Mouse (Mus musculus) testis, adult 2 months (tissue): ENCODE data around the gene Fam78a. TPM values are rescaled to one million over a fixed set of nuclear protein-coding genes. Genes with fewer than 3 reads are reported as not detected.

Source experiments
- H3K27ac ChIP-seq: fragments of 200-500 bp; 2 replicates; pipeline ENCODE4 v1.5.1; 2012; ENCODE audit warnings: low read depth, low read length; ENCODE audit not compliant: control insufficient read depth, insufficient read depth
- H3K27me3 ChIP-seq: fragments of 200-500 bp; 2 replicates; pipeline ENCODE4 v1.6.1; 2012; ENCODE audit warnings: mild to moderate bottlenecking, low read length, moderate library complexity; ENCODE audit not compliant: control insufficient read depth, insufficient read depth
- H3K36me3 ChIP-seq: fragments of 200-500 bp; 2 replicates; pipeline ENCODE4 v1.6.1; 2012; ENCODE audit warnings: mild to moderate bottlenecking, low read length; ENCODE audit not compliant: control insufficient read depth, insufficient read depth
- H3K4me1 ChIP-seq: fragments of 200-500 bp; 2 replicates; pipeline ENCODE4 v1.6.1; 2012; ENCODE audit warnings: low read length; ENCODE audit not compliant: control insufficient read depth, insufficient read depth
- H3K4me3 ChIP-seq: fragments of 200-500 bp; 2 replicates; pipeline ENCODE4 v1.5.1; 2012; ENCODE audit warnings: low read depth, mild to moderate bottlenecking, low read length, moderate library complexity, mixed read lengths; ENCODE audit not compliant: control insufficient read depth
- CTCF ChIP-seq: fragments of 200-500 bp; IDR thresholded peaks from 2 replicates; pipeline ENCODE4 v1.5.1; 2012; ENCODE audit warnings: low read depth, mild to moderate bottlenecking, inconsistent platforms, low read length, moderate library complexity; ENCODE audit not compliant: control insufficient read depth, insufficient read depth, insufficient replicate concordance
- POLR2A ChIP-seq: fragments of 200-500 bp; IDR thresholded peaks from 2 replicates; pipeline ENCODE4 v1.6.1; 2012; ENCODE audit warnings: low read depth, mild to moderate bottlenecking, inconsistent platforms, low read length, moderate library complexity; ENCODE audit not compliant: control insufficient read depth
- polyA plus RNA-seq: library from polyadenylated mRNA; depleted of rRNA; stranded (reverse); fragments of >200 nt; gene quantifications from 2 replicates; pipeline ENCODE4 v1.2.3, GENCODE M21; 2012; rRNA removed

The Fam78a gene
- polyA plus RNA-seq, result 276 and 286 TPM in 2 replicates

DNA sequence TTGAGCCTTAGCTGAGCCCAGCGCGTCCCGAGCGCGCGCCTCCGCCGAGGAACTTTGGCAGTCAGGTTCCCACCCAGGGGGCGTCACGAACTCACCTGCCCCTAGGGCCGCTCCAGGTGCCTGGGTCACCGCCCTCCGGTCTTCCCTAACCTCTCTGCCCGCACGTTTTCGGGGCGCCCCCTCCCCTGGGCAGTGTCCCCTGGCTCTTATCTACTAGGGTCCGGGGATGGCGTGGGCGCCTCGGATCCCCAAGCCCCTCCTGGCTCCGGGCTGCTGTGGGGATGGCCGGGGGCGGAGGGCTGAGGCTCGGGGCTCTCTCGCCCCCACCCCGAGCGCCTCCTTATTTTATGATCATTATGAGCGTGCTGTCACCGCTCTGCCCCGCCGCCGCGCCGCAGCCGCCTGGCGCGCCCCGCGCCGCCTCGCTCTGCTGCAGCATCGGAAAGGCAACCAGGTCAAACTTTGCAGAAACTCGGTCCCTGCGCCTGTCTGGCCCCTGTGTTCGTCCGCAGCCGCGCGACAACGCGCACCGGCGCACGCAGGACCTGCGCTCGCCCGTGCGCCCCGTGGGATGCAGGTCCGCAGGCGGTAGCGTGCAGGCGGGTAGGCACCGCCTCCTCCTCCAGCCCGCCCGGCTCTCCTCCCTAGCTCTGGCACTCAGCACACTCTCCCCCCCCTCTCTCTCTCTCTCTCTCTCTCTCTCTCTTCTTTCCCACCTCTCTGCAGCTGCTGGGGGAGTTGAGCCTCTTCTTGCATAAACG lies at the start of gene Fam78a:
TSS of gene Fam78a (minus strand) at position 747 of the 761 bp plus-strand sequence.
- TF ChIP-seq POLR2A, result no peak
- peaks cover 28% of the 10 kb centered on the region for H3K4me1 ChIP-seq

DNA sequence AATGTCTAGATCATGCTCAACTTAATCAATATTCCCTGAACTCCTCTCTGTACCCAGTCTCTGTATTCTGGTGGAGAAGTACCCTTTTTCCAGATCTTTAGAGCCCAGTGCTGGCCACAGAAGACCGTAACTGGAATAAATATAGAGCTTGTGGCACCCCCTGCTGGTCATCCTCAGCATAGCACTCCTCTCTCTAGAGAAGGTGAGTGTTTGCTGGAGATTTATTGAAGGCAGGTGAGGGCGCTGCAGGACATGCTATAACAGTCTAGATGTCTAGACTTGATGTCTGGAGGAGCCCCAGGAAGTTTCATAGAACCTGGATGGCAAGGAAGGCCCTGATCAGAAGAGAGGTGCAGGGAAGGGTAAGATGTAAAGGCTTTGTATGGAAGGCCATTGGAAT lies 49.4 kb upstream of the Fam78a start:
- Histone ChIP-seq H3K27ac (no peak overlapping the region), H3K4me3 (no peak overlapping the region), H3K27me3 (no peaks in the 10 kb centered on the region), H3K36me3 (no peaks in the 10 kb centered on the region), H3K4me1 (no peaks in the 10 kb centered on the region; the same call in 1 of the 2 replicates)
- TF ChIP-seq POLR2A (no peak), CTCF (peak; percentile 48; the same call in 1 of the 2 replicates)

More for the DNA sequence above, at the start of gene Fam78a:
- peak within 1 kb of the TSS; percentile 83 for H3K27ac ChIP-seq
- H3K4me3 ChIP-seq, result peak within 1 kb of the TSS; percentile 76
- H3K36me3 ChIP-seq, result no peaks in the 10 kb centered on the region
- no peaks in the 10 kb centered on the region for H3K27me3 ChIP-seq

GRCm38 (mm10) chr2:32132567-32132992 lies 47.9 kb upstream of the Fam78a start:
- no peaks in the 10 kb centered on the region for H3K36me3 ChIP-seq
- H3K4me1 ChIP-seq, result peaks cover 3% of the 10 kb centered on the region
- TF ChIP-seq POLR2A (0 out of 2 replicates have a peak, but pooled peaks have one; percentile 36), CTCF (no peak)
- H3K27ac ChIP-seq, result no peak overlapping the region
- H3K27me3 ChIP-seq, result no peaks in the 10 kb centered on the region
- H3K4me3 ChIP-seq, result peak overlapping the region; percentile 24; the same call in 1 of the 2 replicates

- no peak overlapping the region for H3K4me3 ChIP-seq
- H3K27ac ChIP-seq, result no peak overlapping the region; the same call in 1 of the 2 replicates
- TF ChIP-seq POLR2A (no peak), CTCF (no peak)
- H3K4me1 ChIP-seq, result peaks cover 3% of the 10 kb centered on the region
- no peaks in the 10 kb centered on the region for H3K27me3 ChIP-seq
- H3K36me3 ChIP-seq, result no peaks in the 10 kb centered on the region
Observed at GRCm38 (mm10) chr2:32131866-32132566, 47.4 kb upstream of the Fam78a start.

DNA sequence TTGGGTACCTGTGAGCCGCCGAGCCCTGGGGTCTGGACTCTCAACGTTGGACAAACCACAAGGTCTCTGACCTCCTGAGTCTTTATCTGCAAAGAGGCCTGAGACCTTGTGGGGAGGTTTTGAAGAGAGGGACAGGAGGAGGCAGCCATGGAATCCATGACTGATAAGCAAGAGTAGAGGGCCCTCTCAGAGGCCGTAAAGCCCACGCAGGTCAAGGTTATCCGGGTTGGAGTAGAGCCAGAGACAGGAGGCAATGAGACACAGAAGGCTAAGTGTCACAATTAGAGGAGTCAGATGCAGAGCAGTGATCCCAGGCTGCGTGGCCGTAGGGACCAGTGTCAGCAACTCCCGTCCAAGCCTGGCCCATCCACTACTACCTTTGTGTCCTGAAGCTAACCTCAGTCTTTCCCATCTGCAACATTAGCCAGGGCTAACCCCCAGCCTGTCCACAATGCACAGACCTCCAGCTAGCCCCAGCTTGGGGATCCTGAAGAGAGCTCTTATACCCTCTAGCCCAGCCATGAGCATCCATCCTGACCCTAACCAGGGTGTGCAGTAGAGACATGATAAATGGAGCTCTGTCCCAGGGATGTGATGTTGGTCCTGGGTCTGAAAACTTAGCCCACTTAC lies 46.7 kb upstream of the Fam78a start:
- no peak for TF ChIP-seq CTCF
- peak; percentile 16; the same call in 1 of the 2 replicates for TF ChIP-seq POLR2A
- H3K4me3 ChIP-seq, result no peak overlapping the region
- H3K27ac ChIP-seq, result no peak overlapping the region
- no peaks in the 10 kb centered on the region for H3K27me3 ChIP-seq
- peaks cover 3% of the 10 kb centered on the region for H3K4me1 ChIP-seq
- H3K36me3 ChIP-seq, result no peaks in the 10 kb centered on the region

- no peaks in the 10 kb centered on the region for H3K36me3 ChIP-seq
- H3K27me3 ChIP-seq, result no peaks in the 10 kb centered on the region
- H3K4me1 ChIP-seq, result peaks cover 3% of the 10 kb centered on the region
- H3K27ac ChIP-seq, result peak overlapping the region; percentile 10; the same call in 1 of the 2 replicates
- TF ChIP-seq CTCF, result peak; percentile 61; the same call in 1 of the 2 replicates
- TF ChIP-seq POLR2A, result no peak
- H3K4me3 ChIP-seq, result no peak overlapping the region
Observed at GRCm38 (mm10) chr2:32130435-32130834, 45.8 kb upstream of the Fam78a start.

GRCm38 (mm10) chr2:32129383-32130074 lies 44.9 kb upstream of the Fam78a start:
- Histone ChIP-seq H3K27ac (no peak overlapping the region), H3K4me3 (no peak overlapping the region), H3K36me3 (no peaks in the 10 kb centered on the region), H3K27me3 (no peaks in the 10 kb centered on the region), H3K4me1 (peaks cover 3% of the 10 kb centered on the region)
- TF ChIP-seq POLR2A, result no peak
